Mouse (Mus musculus) limb, embryonic 15.5 days (tissue): ENCODE data around the gene Atp5mpl. TPM values are rescaled to one million over a fixed set of nuclear protein-coding genes. Genes with fewer than 3 reads are reported as not detected.

Experiments
- ATAC-seq: fragments of 200-750 bp; cut with Nextera tagmentation; 2 replicates; pipeline ENCODE4 v1.8.0; 2017; ENCODE audit warnings: low read depth, moderate TSS enrichment; ENCODE audit not compliant: insufficient number of reproducible peaks, low FRiP score, low TSS enrichment
- H3K27ac ChIP-seq: fragments of 300-500 bp; sonication (generic); 2 replicates; pipeline ENCODE4 v1.5.1; 2015; ENCODE audit warnings: moderate library complexity, mild to moderate bottlenecking, inconsistent platforms
- H3K27me3 ChIP-seq: fragments of 300-500 bp; sonication (generic); 2 replicates; pipeline ENCODE4 v1.6.1; 2015; ENCODE audit warnings: inconsistent platforms
- H3K36me3 ChIP-seq: fragments of 300-500 bp; sonication (generic); 2 replicates; pipeline ENCODE4 v1.6.1; 2015; ENCODE audit warnings: inconsistent platforms
- H3K4me1 ChIP-seq: fragments of 300-500 bp; sonication (generic); 2 replicates; pipeline ENCODE4 v1.6.1; 2015; ENCODE audit warnings: inconsistent platforms
- H3K4me2 ChIP-seq: fragments of 300-500 bp; sonication (generic); 2 replicates; pipeline ENCODE4 v1.6.1; 2015; ENCODE audit warnings: mild to moderate bottlenecking, inconsistent platforms
- H3K4me3 ChIP-seq: fragments of 300-500 bp; sonication (generic); 2 replicates; pipeline ENCODE4 v1.5.1; 2015; ENCODE audit warnings: mild to moderate bottlenecking, inconsistent platforms
- H3K9ac ChIP-seq: fragments of 300-500 bp; sonication (generic); 2 replicates; pipeline ENCODE4 v1.6.1; 2015; ENCODE audit warnings: inconsistent platforms
- H3K9me3 ChIP-seq: fragments of 300-500 bp; sonication (generic); 2 replicates; pipeline ENCODE4 v1.6.1; 2016; ENCODE audit warnings: inconsistent platforms
- WGBS: fragments of 180-500 bp; shearing (Covaris S2); methylation state at CpG from one replicate; pipeline ENCODE4 v1.1.7; 2015; 5-methylcytosine and 5-hydroxymethylcytosine counted together
- polyA plus RNA-seq: library from polyadenylated mRNA; unstranded; fragments of >200 nt; fragmentation: Nextera tagmentation; extraction: Ambion mirVana; gene quantifications from 2 replicates; pipeline ENCODE4 v1.2.1, GENCODE M21; 2015

Atp5mpl gene
- 515 and 585 TPM in 2 replicates for polyA plus RNA-seq

DNA sequence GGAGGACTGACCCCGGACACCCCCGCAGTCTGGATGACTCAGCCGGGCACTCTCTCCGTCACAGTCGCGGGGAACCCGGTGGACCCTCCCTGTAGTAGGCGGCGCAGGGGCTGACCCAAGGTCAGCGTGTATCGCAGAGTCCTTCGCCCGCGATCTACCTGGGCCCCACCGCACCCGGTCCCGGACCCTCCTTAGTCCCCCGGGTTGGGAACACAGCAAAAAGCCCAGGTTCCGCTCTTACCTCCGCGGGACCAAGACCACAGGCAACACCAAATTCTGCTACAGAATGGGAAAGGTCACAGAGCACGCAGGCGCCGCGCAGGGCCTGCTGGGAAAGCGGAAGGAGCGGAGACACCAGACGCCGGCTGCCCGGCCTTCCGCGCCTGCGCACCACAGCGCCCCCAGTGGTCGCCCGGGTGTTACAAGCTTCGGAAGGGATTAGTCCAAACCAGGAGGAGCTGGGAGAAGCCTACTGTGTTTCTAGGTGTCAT is at the start of gene Atp5mpl:
TSS of gene Atp5mpl (minus strand) at position 295 of the 491 bp plus-strand sequence.
- H3K27me3 ChIP-seq: no peaks in the 10 kb centered on the region
- peaks cover 19% of the 10 kb centered on the region for H3K36me3 ChIP-seq
- H3K4me3 ChIP-seq: peak within 1 kb of the TSS; percentile 76
- peak within 1 kb of the TSS; percentile 62 for H3K27ac ChIP-seq
- WGBS: under 1% methylated on average over 37 of the region's 37 CpGs
- H3K9me3 ChIP-seq: no peaks in the 10 kb centered on the region
- H3K4me1 ChIP-seq: peaks cover 19% of the 10 kb centered on the region
- peak within 1 kb of the TSS; percentile 79 for H3K9ac ChIP-seq
- peak; percentile 78 for ATAC-seq
- peak within 1 kb of the TSS; percentile 80 for H3K4me2 ChIP-seq

DNA sequence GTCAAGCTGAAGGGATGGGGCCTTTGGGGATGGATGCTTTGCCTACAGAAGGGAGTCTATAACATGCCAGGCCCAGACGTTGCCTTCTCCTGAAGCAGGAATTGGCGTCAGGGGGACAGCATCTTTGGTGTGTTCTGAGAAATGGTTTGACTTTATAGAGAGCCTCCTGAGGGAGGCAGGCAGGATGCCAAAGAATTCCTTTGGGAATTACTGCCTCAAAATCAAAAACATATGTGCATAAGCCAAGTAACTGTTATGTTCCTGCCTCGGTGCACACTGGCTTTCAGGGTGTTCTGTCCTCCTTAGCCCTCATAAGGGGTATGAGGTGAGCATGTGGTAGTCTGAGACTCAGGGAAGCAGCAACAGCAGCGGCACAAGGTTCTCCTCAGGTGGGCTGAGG is 49.6 kb upstream of the Atp5mpl start:
- H3K4me1 ChIP-seq: peaks cover 5% of the 10 kb centered on the region; the same call in 1 of the 2 replicates
- H3K36me3 ChIP-seq: no peaks in the 10 kb centered on the region
- H3K9me3 ChIP-seq: no peaks in the 10 kb centered on the region
- no peak for ATAC-seq
- no peak overlapping the region for H3K4me2 ChIP-seq
- no peak overlapping the region for H3K9ac ChIP-seq
- no peak overlapping the region for H3K4me3 ChIP-seq
- 30% methylated on average over 4 of the region's 4 CpGs for WGBS
- H3K27ac ChIP-seq: peak overlapping the region; percentile 67
- H3K27me3 ChIP-seq: no peaks in the 10 kb centered on the region

DNA sequence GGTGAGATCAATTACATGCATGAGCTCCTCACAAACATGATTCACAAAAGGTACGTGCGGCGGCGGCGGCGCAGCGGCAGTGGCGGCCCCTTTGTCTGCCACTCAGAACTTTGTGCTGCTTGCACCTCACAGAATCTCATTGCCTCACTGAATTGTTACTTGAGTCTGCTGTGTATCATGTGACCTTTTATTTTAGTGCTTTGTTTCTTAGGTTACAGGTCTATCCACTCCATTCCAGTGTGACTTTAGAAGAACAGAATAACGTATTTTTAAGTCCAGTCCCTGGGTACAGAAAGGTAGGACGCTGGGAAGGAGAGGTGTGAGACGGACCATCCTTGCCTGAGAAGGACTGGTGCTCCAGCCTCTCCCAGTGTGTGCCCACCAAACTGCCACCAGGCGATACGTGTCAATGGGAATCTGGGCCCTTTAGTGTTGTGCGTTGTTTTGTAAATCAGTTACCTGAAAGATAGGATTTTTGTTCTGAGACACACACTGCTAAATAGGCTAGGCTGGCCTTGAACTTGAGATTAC is 46.6 kb upstream of the Atp5mpl start:
- WGBS: 46% methylated on average over 14 of the region's 14 CpGs
- peaks cover 5% of the 10 kb centered on the region; the same call in 1 of the 2 replicates for H3K4me1 ChIP-seq
- H3K9me3 ChIP-seq: no peaks in the 10 kb centered on the region
- peak overlapping the region; percentile 19; the same call in 1 of the 2 replicates for H3K4me2 ChIP-seq
- no peaks in the 10 kb centered on the region for H3K36me3 ChIP-seq
- no peak overlapping the region for H3K4me3 ChIP-seq
- H3K9ac ChIP-seq: no peak overlapping the region; the same call in 1 of the 2 replicates
- H3K27me3 ChIP-seq: no peaks in the 10 kb centered on the region
- no peak for ATAC-seq
- H3K27ac ChIP-seq: no peak overlapping the region

DNA sequence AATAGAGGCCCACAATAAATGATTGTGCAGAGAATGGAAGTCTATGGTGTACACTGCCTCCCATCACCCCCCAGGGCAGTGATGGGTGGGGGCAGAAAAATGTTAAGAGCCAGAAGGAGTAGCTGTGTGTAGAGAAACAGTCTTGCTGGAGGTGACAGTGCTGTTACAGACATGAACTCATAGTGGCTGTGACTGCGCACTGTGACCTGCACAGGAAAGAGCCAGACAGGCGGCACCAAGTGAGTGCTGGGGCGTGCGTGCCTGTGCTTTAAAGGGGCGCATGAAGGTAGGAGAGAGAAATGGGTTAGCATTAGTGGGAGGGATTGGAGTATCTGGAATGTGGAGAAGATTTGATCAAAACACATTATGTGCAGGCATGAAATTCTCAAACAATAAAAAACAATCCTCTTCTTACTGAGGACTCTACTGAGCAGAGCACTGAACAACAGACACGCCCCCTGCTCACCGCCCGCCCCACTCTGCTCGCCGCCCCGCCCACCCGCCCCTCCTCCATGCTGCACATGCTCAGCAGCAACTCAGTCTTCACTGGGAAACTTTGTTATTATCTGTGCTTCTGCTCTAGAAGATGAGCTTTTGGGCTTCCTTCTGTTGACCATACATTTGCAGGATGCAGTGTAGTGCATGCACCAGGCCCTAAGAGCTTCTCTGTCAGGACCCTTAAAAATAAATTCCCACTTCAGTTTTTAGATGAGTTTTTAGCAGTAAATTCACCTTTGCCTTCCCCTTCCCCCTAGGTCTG is 45.9 kb upstream of the Atp5mpl start:
- H3K4me3 ChIP-seq: no peak overlapping the region
- ATAC-seq: no peak
- no peaks in the 10 kb centered on the region for H3K27me3 ChIP-seq
- H3K9me3 ChIP-seq: no peaks in the 10 kb centered on the region
- no peaks in the 10 kb centered on the region for H3K36me3 ChIP-seq
- WGBS: 45% methylated on average over 12 of the region's 12 CpGs
- no peak overlapping the region for H3K9ac ChIP-seq
- H3K27ac ChIP-seq: no peak overlapping the region
- peak overlapping the region; percentile 19; the same call in 1 of the 2 replicates for H3K4me2 ChIP-seq
- peaks cover 5% of the 10 kb centered on the region; the same call in 1 of the 2 replicates for H3K4me1 ChIP-seq

- ATAC-seq: peak; percentile 24; the same call in 1 of the 2 replicates
Observed at GRCm38 (mm10) chr12:112001223-112001622, 34.4 kb upstream of the Atp5mpl start.

GRCm38 (mm10) chr12:111999735-112000134 is 33.0 kb upstream of the Atp5mpl start:
- 91% methylated on average over 7 of the region's 7 CpGs for WGBS
- H3K9ac ChIP-seq: no peak overlapping the region
- no peak for ATAC-seq

More at GRCm38 (mm10) chr12:112001223-112001622, 34.4 kb upstream of the Atp5mpl start:
- Histone ChIP-seq H3K9me3 (no peaks in the 10 kb centered on the region), H3K4me2 (no peak overlapping the region), H3K4me1 (no peaks in the 10 kb centered on the region), H3K27me3 (no peaks in the 10 kb centered on the region), H3K9ac (no peak overlapping the region), H3K27ac (no peak overlapping the region), H3K36me3 (no peaks in the 10 kb centered on the region), H3K4me3 (no peak overlapping the region)
- WGBS: 24% methylated on average over 8 of the region's 8 CpGs

DNA sequence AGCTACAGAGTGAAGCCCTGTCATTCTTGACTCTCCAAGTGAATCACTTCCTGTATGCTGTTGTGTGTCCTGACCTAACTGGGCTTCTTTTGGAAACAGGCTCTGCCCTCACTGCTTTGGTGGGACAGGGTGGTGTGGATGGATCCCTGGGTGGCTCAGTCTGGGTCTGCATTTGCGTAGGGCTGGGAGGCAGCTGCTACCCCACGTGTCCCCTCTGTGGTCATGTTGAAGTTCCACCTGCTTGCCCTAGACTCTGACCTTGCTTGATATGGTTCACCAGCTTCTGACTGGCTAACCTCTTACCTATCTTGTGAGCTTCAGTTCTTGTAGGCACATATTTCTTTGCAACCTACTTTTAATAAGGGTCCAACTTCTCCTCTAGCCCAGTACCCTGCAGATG is 28.4 kb upstream of the Atp5mpl start:
- Histone ChIP-seq H3K9ac (no peak overlapping the region), H3K27ac (no peak overlapping the region), H3K4me3 (no peak overlapping the region), H3K9me3 (no peaks in the 10 kb centered on the region), H3K27me3 (no peaks in the 10 kb centered on the region), H3K4me1 (no peaks in the 10 kb centered on the region), H3K4me2 (no peak overlapping the region), H3K36me3 (no peaks in the 10 kb centered on the region)
- no peak for ATAC-seq
- WGBS: 93% methylated on average over 2 of the region's 2 CpGs

More at GRCm38 (mm10) chr12:111999735-112000134, 33.0 kb upstream of the Atp5mpl start:
- Histone ChIP-seq H3K4me1 (no peaks in the 10 kb centered on the region), H3K27me3 (no peaks in the 10 kb centered on the region), H3K36me3 (no peaks in the 10 kb centered on the region), H3K9me3 (no peaks in the 10 kb centered on the region), H3K4me3 (no peak overlapping the region), H3K4me2 (no peak overlapping the region), H3K27ac (no peak overlapping the region)

- no peak for ATAC-seq
- WGBS: 73% methylated on average over 5 of the region's 5 CpGs
- H3K4me2 ChIP-seq: no peak overlapping the region
Observed at GRCm38 (mm10) chr12:111992626-111993025, 25.8 kb upstream of the Atp5mpl start.

DNA sequence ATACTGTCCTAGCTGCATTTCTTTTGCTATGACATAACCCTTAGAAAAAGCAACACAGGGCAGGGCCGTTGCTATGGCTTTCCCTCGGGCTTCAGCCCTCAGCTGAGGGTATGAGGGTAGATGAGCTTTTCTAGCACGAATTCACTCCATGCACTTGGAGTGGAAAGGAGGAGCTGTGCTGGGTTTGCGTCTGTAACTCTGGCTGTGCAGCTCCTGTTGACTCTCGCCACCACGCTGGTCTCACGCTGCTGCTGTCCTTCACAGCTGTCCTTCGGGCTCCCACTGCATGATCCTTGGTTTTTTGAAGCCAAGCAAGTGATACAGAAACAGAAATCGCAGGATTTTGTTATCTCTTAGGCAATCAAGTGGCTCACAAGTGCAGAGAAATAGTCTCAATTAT is 20.0 kb upstream of the Atp5mpl start:
- Histone ChIP-seq H3K27ac (no peak overlapping the region), H3K36me3 (no peaks in the 10 kb centered on the region), H3K4me2 (no peak overlapping the region), H3K27me3 (peaks cover 4% of the 10 kb centered on the region), H3K4me3 (no peak overlapping the region), H3K9me3 (no peaks in the 10 kb centered on the region), H3K4me1 (no peaks in the 10 kb centered on the region), H3K9ac (no peak overlapping the region)
- no peak for ATAC-seq
- 43% methylated on average over 9 of the region's 9 CpGs for WGBS

More at GRCm38 (mm10) chr12:111992626-111993025, 25.8 kb upstream of the Atp5mpl start:
- Histone ChIP-seq H3K4me3 (no peak overlapping the region), H3K27me3 (peaks cover 4% of the 10 kb centered on the region; the same call in 1 of the 2 replicates), H3K9ac (no peak overlapping the region), H3K27ac (no peak overlapping the region), H3K36me3 (no peaks in the 10 kb centered on the region), H3K4me1 (no peaks in the 10 kb centered on the region), H3K9me3 (no peaks in the 10 kb centered on the region)

- 64% methylated on average over 2 of the region's 2 CpGs for WGBS
- no peak overlapping the region for H3K4me3 ChIP-seq
- H3K4me1 ChIP-seq: no peaks in the 10 kb centered on the region
- H3K4me2 ChIP-seq: no peak overlapping the region
- no peak overlapping the region for H3K9ac ChIP-seq
- peaks cover 4% of the 10 kb centered on the region for H3K27me3 ChIP-seq
- no peak for ATAC-seq
- H3K27ac ChIP-seq: no peak overlapping the region
- H3K36me3 ChIP-seq: no peaks in the 10 kb centered on the region
- H3K9me3 ChIP-seq: no peaks in the 10 kb centered on the region
Observed at GRCm38 (mm10) chr12:111983165-111983564, 16.4 kb upstream of the Atp5mpl start.

DNA sequence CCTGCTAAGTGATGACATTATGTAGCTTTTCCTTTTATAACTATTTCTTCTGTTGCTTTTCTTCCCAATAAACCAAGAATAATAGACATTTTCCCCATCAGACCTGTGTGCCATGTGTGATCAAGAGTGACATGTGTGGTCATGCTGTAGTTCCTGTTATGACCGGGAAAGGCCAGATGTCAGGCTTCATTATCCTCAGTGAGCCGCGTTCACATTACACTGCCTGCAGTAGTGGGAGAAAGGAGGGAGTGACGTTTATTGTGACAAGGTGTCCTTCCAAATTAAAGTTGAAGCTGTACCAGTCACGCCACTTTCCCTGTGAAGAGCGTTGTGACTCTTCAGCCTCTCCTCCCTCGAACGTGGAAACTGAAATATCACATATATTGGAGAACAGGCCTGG is 15.1 kb upstream of the Atp5mpl start:
- peaks cover 5% of the 10 kb centered on the region; the same call in 1 of the 2 replicates for H3K4me1 ChIP-seq
- H3K36me3 ChIP-seq: no peaks in the 10 kb centered on the region
- 63% methylated on average over 8 of the region's 8 CpGs for WGBS
- no peak overlapping the region for H3K9ac ChIP-seq
- H3K27ac ChIP-seq: no peak overlapping the region
- H3K4me3 ChIP-seq: no peak overlapping the region
- no peak overlapping the region for H3K4me2 ChIP-seq
- H3K9me3 ChIP-seq: no peaks in the 10 kb centered on the region
- ATAC-seq: no peak
- no peaks in the 10 kb centered on the region; the same call in 1 of the 2 replicates for H3K27me3 ChIP-seq

- Histone ChIP-seq H3K36me3 (no peaks in the 10 kb centered on the region), H3K4me2 (no peak within 1 kb of the TSS), H3K27me3 (no peaks in the 10 kb centered on the region; the same call in 1 of the 2 replicates), H3K9ac (no peak within 1 kb of the TSS), H3K4me3 (no peak within 1 kb of the TSS), H3K9me3 (no peaks in the 10 kb centered on the region), H3K4me1 (peaks cover 10% of the 10 kb centered on the region; the same call in 1 of the 2 replicates), H3K27ac (no peak within 1 kb of the TSS)
- ATAC-seq: no peak
- WGBS: 68% methylated on average over 6 of the region's 6 CpGs
Observed at GRCm38 (mm10) chr12:111980887-111981367, 14.2 kb upstream of the Atp5mpl start, which contains the start of gene Rd3l. Gene Rd3l (minus strand): TSS chr12:111981317.
